Comparison of ENCODE assay signal across 15 mouse cellular contexts in genomic region chr2:178337878-178338277, GRCm38 (mm10).
A peak's percentile ranks its signal among the peaks of the same experiment; 100 is the strongest.
DNase-seq lines count a peak whose midpoint lies in the region; ATAC-seq and TF ChIP-seq lines count a peak whose summit lies in the region.
"Had no signal": no experiment of that assay in that cellular context is flagged by ENCODE, and none has a peak within 500 bp of the region (broad histone marks: within the 10 kb centered on the region; RNA-seq: fewer than 3 reads in every experiment).

No protein-coding gene starts in this region.

- no peak overlapping the region for H3K27ac ChIP-seq in liver, postnatal 0 days (ENCODE audit: low read depth)
- no peak overlapping the region for H3K27ac ChIP-seq in liver, embryonic 12.5 days
- H3K27ac ChIP-seq: embryonic facial prominence, embryonic 15.5 days; heart, embryonic 13.5 days; midbrain, embryonic 15.5 days had no signal

- peak; percentile 33; the same call in 1 of the 2 replicates for TF ChIP-seq CTCF in liver, postnatal 0 days (IDR thresholded peaks at IDR 0.05; ENCODE audit: low read depth)

- H3K27me3 ChIP-seq in liver, postnatal 0 days (ENCODE audit: insufficient read depth, low read length) = no peaks in the 10 kb centered on the region
- no peaks in the 10 kb centered on the region for H3K27me3 ChIP-seq in liver, embryonic 12.5 days (replicated peaks)
- H3K27me3 ChIP-seq: embryonic facial prominence, embryonic 15.5 days; heart, embryonic 13.5 days; midbrain, embryonic 15.5 days had no signal

- no peaks in the 10 kb centered on the region for H3K36me3 ChIP-seq in liver, postnatal 0 days (replicated peaks; ENCODE audit: insufficient read depth, low read length)
- H3K36me3 ChIP-seq in liver, embryonic 12.5 days = no peaks in the 10 kb centered on the region
- H3K36me3 ChIP-seq: embryonic facial prominence, embryonic 15.5 days; heart, embryonic 13.5 days had no signal

- WGBS in liver, postnatal 0 days (ENCODE audit: insufficient replicate concordance) = 33% methylated on average over 1 of the region's 1 CpGs
- 24% methylated on average over 1 of the region's 1 CpGs for WGBS in liver, embryonic 12.5 days (ENCODE audit: insufficient replicate concordance)

- no peaks in the 10 kb centered on the region for H3K9me3 ChIP-seq in liver, postnatal 0 days (ENCODE audit: low read length)
- no peaks in the 10 kb centered on the region for H3K9me3 ChIP-seq in liver, embryonic 12.5 days (replicated peaks)
- H3K9me3 ChIP-seq: embryonic facial prominence, embryonic 15.5 days; heart, embryonic 13.5 days; midbrain, embryonic 15.5 days had no signal

- no peak overlapping the region for H3K4me3 ChIP-seq in liver, postnatal 0 days (ENCODE audit: low read depth, low read length)
- no peak overlapping the region for H3K4me3 ChIP-seq in liver, embryonic 12.5 days
- H3K4me3 ChIP-seq: embryonic facial prominence, embryonic 15.5 days; heart, embryonic 13.5 days; midbrain, embryonic 15.5 days had no signal

- DNase-seq in frontal cortex, postnatal 25 days (ENCODE audit: low spot score in 2 of 2) = no peak
- DNase-seq in liver, postnatal 0 days = no peak
- DNase-seq in MN1 (ENCODE audit: low spot score) = peak; percentile 36
- peak; percentile 68 for DNase-seq in retina, embryonic 14.5 days (ENCODE audit: low spot score)
- no peak for DNase-seq in adrenal gland, postnatal 25 days
- no peak for DNase-seq in kidney, postnatal 4 days
- DNase-seq: adrenal gland, adult 2 months; cerebellum, adult 11 months; lung, adult 18-20 months; right cerebral cortex, postnatal 4 days had no signal

- H3K4me1 ChIP-seq in liver, postnatal 0 days (ENCODE audit: insufficient read depth) = no peaks in the 10 kb centered on the region
- H3K4me1 ChIP-seq in liver, embryonic 12.5 days = no peaks in the 10 kb centered on the region
- H3K4me1 ChIP-seq: embryonic facial prominence, embryonic 15.5 days; heart, embryonic 13.5 days; midbrain, embryonic 15.5 days had no signal

- H3K9ac ChIP-seq in liver, postnatal 0 days (replicated peaks) = no peak overlapping the region
- H3K9ac ChIP-seq in liver, embryonic 12.5 days = no peak overlapping the region
- H3K9ac ChIP-seq: embryonic facial prominence, embryonic 15.5 days; heart, embryonic 13.5 days; midbrain, embryonic 15.5 days had no signal

- TF ChIP-seq EP300 in liver, postnatal 0 days (IDR thresholded peaks at IDR 0.05; ENCODE audit: low read depth) = no peak

- peak; percentile 52; the same call in 1 of the 2 replicates for ATAC-seq in frontal cortex, adult (ENCODE audit: low TSS enrichment)
- no peak for ATAC-seq in liver, postnatal 0 days
- no peak for ATAC-seq in liver, embryonic 12.5 days
- ATAC-seq: midbrain, embryonic 15.5 days had no signal

- no peak overlapping the region for H3K4me2 ChIP-seq in liver, postnatal 0 days (ENCODE audit: low read depth, low read length)
- H3K4me2 ChIP-seq in liver, embryonic 12.5 days = no peak overlapping the region
- H3K4me2 ChIP-seq: embryonic facial prominence, embryonic 15.5 days; heart, embryonic 13.5 days; midbrain, embryonic 15.5 days had no signal

Comparison
In these comparisons a context has a peak if more than half of its experiments do, and no peak if none do; other contexts are left out.
1. DNase-seq: peak in MN1 (single experiment) and retina, embryonic 14.5 days (single experiment); none in frontal cortex, postnatal 25 days (0 of 2), liver, postnatal 0 days (single experiment), adrenal gland, postnatal 25 days (single experiment) and kidney, postnatal 4 days (0 of 2).